Mouse (Mus musculus) liver, adult 2 months (tissue): ENCODE data around the gene Mgmt.

Source experiments
- CTCF ChIP-seq: fragments of 200-500 bp; IDR thresholded peaks from 2 replicates; pipeline ENCODE4 v1.5.1; 2011; ENCODE audit warnings: low read depth, low read length, control low read depth
- POLR2A ChIP-seq: fragments of 200-500 bp; IDR thresholded peaks from 2 replicates; pipeline ENCODE4 v1.6.1; 2011; ENCODE audit warnings: low read length, control low read depth; ENCODE audit not compliant: insufficient read depth; ENCODE audit errors: extremely low read depth

DNA sequence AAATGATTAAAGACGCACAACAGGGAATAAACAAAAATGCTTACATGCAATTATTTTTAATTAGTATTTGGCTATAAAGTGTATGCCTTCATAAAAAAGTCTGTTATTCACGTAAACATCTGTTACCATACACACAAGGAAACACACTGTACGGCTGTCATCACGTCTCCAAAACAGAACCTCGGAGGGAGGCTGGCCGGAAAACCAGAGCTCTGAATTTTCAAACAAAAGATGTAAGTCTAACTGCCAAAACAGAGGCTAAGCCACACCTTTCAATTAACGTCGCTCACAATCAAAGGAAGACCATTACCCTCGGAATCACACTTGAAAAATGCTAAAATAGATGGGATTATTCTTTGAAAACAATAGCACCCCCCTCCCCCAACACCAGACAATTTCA, 49.1 kb upstream of the Mgmt start:
- no peak for TF ChIP-seq POLR2A
- TF ChIP-seq CTCF: no peak
